Mouse (Mus musculus) left cerebral cortex, adult 9 months (tissue): ENCODE measurements around the gene Gga1.
"Not testable (repeated sequence)": the region's sequence is repeated elsewhere in the genome, so short reads cannot be mapped to it uniquely, and the experiment has no call there.

Experiments used
- DNase-seq, 2 experiments: peaks; one replicate each; pipeline ENCODE4 v3.0.0; 2022; ENCODE audit warnings: low spot score in 2 of 2

Gene Gga1

DNA sequence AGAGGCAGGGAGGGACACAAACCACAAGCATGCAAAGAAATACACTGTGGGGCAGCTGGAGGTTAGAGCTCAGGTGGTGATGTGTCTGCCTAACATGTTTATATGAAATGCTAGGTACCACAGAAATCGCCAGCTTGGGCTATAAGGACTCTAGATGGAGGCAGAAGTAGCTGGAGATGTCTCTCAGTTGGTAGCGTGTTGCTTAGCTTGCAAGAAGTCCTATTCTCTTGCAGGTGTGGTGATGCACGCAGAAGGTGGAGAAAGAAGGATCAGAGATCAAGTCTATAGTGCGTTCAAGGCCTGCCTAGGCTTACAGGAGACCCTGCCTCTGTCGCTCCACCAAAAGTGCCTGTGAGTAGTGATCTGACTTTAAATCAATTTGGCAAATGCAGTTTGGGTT is 1.5 kb upstream of the Gga1 start:
- DNase-seq: no peak

DNA sequence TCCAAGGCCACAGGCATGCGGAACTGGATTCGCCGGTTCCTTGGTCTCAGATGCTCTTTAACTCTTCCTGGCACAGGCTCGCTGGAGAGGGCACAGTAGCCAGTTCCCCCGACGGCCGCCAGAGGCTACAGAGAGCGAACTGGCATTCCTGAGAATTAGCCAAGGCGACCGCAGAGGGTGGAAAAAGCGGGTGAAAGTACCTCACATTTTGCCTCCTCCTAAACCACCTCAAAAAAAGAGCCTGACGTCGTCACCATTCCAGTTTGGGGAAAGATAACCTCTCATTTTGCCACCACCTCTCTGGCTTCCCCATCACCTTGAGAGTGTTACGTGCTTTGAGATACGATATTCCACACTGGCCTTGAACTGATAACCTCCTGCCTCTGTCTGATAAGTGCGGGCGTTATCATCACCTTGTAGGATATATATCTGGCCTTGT is 713 bp upstream of the Gga1 start:
- DNase-seq: peak; percentile 65 to 85

DNA sequence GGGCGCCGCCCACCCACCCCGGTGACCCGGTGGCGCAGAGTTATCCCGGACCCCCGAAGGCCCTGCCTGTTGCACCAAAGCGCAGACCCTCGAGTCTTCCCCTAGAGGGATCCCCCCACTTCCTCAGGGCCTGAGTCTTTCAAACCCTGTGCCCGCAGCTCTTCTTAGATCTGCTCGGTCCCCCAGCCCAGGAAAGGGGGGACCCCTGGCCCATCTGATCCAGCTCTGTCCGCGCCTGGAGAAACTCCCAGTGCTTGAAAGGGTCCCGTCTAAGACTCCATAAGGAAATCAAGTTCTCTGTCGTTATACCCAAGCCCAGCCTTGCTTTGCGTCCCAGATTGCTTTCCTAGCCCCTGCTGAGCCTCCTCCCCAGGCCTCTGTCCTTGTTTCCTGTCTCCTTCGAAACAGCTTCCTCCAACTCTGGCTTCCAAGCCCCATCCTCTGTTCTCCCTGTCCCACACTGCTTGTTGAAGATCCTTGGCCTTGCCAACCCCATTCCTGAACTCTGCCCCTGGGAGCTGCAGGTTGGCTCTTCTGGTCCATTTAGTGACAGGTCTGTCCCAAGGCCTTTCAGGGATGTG is 910 bp downstream of the Gga1 start:
- no peak for DNase-seq

DNA sequence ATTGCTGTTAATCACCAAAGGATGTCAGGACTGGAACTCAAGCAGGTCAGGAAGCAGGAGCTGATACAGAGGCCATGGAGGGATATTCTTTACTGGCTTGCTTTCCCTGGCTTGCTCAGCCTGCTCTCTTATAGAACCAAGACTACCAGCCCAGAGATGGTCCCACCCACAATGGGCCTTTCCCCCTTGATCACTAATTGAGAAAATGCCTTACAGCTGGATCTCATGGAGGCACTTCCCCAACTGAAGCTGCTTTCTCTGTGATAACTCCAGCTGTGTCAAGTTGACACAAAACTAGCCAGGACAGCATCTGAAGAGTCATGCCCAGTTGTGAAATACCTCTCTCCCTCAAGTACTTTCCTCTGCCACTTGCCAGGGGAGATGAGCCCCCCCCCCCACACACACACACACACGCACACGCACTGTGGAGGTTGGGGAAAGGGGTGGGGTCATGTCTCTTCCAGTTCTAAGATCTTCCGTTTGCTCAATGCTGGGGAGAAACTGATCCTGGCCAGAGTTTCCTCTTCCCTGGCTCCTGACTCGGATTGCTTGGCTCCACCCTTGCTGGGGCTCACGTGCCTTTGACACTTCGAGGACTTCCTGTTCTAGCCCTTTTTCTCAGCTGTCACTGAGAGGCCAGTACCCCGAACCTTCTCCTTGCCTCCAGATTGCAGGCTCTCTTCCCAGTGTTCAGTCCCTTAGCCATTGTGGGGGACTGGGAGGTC is 2.0 kb downstream of the Gga1 start:
- not testable (repeated sequence) for DNase-seq

DNA sequence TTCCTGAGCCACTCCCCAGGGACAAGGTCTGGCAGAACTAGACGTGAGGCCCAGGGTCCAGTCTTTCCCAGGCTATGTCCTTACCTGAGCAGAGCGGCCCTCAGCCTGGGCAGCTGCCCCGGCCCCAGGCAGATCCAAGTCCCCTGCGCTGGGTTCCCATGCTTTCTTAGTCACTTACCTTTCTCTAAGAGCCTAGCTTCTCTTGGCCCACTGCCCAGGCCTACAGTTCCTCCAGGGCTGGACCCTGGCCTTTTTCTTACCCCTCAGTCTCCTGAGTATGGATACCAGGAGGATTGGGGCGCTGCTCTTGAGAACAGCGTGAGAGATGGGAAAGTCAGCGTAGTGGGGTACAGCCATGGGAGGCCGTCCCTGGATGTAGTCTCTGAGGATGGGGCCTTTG is 3.4 kb downstream of the Gga1 start:
- DNase-seq: no peak

DNA sequence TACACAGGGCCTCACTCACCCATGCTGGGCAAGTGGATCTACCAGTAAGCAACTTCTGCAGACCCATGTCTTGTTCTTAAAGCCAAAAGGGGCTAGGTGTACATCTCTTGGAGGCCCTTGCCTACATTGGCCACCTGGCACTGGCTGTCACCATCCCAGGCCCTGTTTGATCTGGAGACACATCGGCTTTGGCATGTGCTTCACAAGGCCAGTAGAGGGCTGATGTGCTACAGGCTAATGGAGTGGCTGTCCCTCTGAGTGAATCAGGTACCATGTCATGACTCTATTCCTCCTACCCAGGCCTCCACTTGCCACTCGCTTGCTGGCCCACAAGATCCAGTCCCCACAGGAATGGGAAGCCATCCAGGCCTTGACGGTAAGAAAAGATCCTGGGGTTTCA is 4.8 kb downstream of the Gga1 start:
- DNase-seq: no peak

DNA sequence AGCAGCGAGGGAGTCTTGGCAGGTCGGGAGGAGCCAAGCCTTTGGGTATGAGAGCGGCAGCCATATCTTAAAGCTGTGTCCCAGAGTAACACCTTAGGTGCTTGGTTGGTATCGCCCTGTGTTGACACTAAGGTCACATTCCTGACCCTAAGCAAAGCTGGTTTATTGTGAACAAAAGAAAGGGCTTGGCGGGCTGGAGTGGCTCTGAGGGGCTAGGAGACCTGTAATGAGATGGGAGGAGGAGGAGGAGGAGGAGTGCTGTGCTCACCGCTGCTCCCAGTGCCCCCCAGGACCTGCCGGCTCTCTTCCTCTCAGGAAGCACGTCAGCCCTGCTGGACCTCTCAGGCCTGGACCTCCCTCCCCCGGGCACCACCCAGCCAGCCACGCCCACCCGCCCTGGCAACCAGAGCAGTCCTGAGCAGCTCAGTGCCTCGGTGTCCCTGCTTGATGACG is 12.4 kb downstream of the Gga1 start:
- no peak for DNase-seq

DNA sequence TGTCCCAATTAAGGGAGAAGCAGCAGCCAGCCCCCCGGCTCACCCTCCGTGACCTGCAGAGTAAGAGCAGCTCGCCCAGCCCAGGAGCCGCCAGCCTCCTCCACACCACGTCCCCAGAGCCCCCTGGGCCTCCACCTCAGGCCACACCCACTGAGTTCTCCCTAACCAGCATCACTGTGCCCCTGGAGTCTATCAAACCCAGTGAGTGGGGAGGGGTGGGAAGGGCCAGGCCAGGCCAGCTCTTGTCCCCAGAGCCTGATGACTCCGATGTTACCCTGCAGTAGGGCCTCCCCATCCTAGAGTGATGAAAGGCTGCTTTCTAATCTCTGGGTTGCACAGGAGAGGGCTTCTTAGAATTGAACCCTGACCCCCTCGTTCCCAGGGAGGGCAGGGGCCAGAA is 15.4 kb downstream of the Gga1 start:
- no peak for DNase-seq

DNA sequence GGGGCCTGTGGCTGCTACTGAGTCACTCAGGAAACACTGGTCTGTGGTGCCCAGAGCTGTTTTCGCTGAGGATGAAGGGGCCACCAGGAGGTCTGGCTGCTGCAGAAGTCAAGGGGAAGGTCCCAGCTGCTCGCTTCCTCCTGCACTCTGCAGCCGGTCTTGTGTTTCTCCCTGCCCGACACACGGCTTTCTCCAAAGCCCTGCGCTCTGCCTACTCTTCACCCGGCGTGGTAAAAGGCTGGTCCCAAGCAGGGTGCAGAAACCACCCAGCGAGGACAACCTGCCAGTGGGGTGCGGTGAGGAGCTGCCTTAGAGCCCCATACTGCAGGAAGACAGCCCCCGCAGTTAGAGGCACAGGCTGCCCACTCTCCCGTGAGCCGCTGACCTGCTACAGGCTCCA is 17.7 kb downstream of the Gga1 start:
- DNase-seq: no peak

DNA sequence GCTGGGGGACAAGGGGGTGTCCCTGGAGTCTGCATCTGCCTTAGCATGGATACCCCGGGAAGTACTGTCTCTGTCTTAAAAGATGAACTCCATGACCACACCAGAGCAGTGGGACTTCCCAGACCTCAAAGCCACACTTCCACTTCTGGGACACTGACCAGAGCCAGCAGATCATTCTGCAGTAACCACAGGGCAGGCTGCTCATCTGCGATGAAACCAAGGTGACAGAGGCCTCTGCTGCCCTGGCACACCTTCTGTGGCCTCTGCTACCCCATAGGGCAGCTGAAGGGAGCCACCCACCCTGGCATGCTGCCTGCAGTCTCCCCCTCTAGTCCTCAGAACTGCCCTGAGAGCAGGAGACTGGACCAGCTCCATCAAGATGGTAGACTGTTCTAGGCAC is 18.8 kb downstream of the Gga1 start:
- no peak for DNase-seq

DNA sequence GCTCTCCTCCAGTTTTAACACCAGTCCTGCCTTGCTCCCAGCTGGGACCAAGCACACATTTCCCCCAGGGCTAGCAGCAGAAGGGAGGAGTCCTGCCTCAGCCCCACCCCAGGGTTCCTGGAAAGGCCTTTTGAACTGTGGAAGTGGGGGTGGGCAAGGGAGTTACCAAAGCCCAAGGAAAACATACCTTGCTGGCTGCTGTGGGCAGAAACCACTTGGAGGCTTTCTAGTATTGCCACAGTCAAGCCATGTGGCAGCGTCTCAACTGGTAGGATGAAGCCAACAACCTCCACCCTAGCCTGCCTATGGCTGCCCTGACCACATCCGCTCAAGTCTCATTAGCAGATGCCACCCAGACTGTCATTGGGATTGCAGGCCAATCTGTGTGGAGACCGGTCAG is 19.2 kb downstream of the Gga1 start:
- DNase-seq: no peak

DNA sequence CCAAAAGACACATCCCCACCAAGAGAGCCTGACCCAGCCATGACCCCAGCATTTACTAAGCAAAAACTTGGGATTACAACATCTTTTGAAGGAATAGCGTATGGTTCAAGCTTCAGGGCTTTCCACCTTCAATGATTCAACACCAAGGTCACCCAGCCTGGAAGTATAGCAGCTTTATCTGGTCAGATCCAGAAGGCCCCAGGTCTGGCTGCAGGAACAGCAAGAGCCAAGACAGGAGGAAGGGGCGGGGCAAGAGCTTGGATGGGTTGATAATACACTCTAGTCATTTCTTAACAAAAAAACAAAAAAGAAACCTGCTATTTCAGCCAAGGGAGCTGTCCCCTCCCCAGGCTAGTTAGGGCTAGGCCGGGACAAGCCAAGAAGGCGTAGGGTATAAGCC is 20.5 kb downstream of the Gga1 start:
- DNase-seq: no peak

DNA sequence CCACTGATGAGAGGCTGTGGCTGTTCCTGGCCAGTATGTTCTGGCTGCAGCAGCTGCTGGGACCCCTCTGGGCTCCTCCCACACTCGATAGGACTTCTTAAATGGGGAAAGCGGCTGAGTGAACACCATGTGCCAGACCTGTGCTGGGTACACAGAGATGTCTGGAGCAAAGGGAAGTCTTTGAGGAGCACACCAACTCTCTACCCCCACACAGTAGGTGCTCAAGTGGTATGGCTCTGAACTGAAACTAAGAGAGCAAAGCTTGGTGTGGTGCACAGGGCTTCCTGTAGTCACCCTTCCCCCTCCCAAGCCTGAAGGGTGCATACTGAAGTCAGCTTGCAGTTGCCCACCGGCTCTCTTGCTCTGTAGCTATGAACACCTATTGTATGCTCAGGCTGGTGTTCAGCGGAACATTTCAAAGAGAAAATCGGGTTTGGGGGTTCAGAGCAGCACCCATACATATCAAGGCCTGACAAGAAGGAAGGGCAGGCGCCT is 21.6 kb downstream of the Gga1 start:
- no peak for DNase-seq

DNA sequence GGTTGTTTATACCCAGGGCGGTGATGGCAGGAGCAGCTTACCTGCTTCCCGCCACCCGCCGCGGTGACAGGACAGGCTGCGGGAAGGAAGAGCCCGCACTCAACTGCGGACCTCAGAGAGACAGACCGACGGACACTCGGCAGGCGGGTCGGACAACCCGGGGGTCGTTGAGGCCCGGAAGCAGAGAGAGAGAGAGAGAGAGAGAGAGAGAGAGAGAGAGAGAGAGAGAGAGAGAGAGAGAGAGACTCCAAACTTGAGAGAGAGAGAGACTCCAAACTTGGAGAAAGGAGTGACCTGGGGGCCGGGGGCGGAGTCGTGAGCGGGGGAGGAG is 22.4 kb downstream of the Gga1 start, which contains the start of gene Gm49510:
Gene Gm49510, plus strand, starts transcription at position 259 of the 331 bp plus-strand sequence.
- DNase-seq: no peak

DNA sequence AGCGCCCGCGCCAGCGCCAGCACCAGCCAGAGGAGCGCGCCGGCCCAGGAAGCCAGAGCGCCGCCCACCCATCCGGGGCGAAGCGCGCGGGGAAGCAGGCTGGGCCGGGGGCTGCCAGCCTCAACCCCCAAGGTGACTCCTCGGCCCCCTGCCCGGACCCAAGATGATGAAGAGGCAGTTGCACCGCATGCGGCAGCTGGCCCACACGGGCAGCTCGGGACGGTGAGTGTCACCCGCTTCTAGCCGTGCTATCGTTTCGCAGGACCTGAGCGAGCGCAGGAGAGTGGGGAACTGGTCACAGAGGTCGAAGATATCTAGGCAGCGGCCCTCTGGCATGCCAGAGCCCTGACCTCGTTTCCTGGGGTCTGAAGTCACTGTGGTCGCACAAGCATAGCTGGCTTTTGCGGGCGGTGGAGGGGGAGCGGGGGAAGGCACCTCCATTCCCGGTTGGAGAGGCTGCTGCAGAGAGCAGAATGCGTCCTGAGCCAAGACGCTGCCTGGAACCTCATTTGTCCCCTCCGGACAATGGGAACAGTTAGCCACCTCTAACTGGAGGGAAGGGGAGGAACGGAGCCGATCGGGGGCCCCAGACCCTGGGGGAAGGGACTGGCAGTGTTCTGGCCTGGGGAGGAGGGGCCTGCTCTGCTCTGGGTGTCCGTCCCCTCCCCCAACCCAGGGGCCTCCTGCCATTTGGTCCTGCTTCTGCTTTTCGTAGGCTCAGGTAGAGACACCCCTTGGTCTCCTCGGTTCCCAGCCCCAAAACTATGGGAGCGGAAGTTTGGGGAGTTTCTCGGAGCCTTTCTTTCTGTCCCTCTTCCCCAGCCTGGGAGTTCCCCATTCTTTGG is 23.0 kb downstream of the Gga1 start, which contains the start of gene Sh3bp1:
Gene Sh3bp1, plus strand, starts transcription at position 29 of the 845 bp plus-strand sequence.
- no peak for DNase-seq

DNA sequence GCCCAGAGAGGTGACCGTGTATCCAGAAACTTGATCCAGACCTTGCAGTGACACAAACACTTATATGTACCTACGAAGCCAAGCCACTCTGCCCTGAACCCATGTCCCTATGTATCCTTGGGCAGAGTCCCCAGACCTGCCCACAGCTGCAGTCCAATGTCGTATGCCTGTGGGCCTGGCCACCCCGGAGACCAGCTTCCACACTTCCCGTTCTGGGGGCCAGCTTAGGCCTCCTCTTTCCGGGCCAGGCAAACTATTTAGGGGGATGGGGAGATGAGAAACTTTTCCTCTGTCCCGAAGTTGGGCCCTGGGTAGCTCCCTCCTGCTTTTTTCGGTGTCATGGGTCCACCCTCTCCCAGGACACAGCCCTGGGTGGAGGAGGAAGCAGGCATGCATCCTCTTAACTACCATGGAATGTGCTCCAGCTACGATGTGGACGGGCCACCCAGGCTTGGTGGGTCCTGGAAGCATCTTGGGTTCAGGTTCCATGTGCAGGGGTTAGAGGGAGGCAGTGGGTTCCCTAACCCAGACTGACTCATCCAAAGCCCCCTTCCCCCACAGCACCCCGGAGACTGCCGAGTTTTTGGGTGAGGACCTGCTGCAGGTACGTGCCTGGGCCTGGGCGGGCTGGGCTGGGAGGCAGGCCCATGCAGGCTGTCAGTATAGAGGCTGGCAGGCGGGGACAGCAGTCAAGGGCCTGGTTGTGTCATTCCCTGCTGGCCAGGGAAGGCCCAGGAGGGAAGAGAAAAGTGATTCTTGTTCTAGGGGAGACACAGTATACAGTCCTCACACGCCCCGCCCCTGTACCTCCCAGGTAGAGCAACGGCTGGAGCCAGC is 23.8 kb downstream of the Gga1 start:
- no peak for DNase-seq

DNA sequence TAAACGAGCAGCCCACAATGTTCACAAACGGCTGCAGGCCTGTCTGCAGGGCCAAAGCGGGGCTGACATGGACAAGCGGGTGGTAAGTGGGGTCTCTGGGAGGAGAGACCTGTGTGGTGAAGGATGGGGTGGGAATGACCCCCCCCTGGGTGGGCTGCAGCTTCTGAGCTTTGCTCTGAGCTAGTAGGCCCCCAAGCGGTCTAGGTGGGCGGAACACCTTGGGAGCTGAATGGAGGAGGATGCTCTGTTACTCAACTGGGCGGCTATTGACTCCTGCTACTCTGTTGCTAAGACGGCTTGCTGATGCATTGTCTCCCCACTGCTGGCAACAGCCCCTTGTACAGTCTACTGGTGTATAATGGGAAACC is 24.4 kb downstream of the Gga1 start:
- no peak for DNase-seq

DNA sequence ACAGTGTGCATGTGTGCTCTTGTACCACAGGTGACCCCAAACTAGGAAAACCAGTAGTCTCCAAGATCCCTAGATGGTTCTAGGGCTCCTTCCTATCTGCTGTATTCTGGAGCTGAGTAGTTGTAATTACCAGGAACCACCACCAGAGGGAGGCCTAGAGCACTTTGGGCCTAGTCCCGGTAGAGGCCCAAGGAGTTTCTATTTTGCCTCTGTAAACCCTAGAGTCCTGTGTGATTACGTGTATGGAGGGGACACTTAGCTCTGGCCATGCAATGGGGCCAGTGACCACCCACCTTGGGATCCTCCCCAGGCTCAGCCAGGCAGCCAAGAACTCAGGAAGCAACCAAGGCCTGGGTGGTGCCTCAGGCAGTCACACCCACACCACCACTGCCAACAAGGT is 26.3 kb downstream of the Gga1 start:
- DNase-seq: peak in 1 of 2 experiments; percentile 87

DNA sequence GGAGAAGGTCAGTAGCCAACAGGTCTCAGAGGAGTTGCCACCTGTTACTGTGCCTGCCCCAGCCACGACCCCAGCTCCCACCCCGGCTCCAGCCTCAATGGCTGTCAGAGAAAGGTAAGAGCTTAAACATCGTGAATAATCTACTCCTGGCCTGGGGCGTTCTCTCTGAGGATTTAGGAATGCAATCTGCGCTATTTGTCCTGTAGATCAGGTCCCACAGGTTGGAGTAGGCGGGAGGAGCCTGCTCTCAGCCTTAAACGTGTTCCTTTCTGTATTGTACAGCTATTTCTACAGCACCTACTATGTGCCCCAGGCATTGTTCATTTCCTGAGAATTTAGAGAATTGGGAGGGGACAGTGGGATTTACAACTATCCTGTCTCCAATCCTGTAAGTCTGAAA is 31.4 kb downstream of the Gga1 start:
- DNase-seq: no peak

DNA sequence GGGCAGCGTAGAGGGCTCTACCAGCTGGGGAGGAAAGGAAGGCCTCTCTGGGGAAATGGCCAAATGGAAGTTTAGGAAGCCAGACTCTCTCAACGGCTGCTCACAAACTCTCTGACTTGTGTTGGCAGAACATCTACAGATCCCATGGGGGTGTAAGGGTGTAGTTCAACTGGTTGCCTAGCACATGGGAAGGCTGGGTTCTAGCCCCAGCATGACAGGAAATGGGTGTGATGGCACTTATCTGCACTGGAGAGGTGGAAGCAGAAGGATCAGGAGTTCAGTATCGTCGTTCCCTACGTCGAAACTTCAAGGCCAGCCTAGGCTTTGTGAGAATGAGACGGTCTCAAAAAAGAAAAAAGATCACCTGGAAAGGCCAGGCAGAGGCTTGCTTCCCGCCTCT is 32.0 kb downstream of the Gga1 start:
- no peak for DNase-seq

DNA sequence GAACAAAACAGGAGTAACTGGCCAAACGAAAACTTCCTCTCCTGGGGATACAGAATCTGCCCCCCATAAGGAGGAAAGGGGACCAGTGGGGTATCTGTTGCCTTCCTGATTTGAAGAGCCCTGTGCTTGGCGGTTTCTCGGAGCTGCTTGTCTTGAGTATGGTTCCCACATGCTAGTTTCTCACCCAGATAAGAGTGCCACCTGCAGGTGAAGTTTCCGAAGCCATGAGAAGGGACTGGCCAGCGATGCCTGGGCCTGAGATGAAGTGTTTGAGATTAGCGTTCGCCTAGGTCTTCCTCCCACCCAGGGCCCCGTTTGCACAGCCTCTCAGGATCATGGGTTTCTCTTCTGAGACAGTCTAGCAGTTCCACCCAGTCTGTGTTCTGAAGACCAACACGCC is 35.0 kb downstream of the Gga1 start:
- DNase-seq: peak in 1 of 2 experiments; percentile 60

DNA sequence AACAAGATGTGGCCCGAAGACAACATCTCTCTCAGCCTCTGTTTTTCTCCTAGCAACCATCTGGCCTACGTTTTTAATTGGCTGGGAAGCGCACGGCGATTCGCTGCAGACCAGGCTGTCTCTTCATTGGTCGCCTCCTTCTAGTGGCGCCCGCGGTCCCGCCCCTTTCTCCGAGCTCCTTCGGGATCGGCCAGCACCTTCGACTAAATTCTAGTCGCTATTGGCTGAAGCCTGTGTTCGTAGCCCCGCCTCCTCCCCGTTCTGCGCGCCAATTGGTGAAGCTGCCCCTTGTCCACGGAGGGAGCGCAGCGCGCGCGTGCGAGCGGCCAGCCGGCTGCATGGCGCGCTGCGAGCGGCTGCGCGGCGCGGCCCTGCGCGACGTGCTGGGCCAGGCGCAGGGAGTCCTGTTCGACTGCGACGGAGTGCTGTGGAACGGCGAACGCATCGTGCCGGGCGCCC is 36.7 kb downstream of the Gga1 start, which contains the start of gene Pdxp:
Gene Pdxp, plus strand, starts transcription at position 288 of the 459 bp plus-strand sequence.
- DNase-seq: peak; percentile 97
